Mouse (Mus musculus): ENCODE data around the gene Map3k3. TPM values are rescaled to one million over a fixed set of nuclear protein-coding genes. Genes with fewer than 3 reads are reported as not detected.

Gene Map3k3
- polyA plus RNA-seq, 1 experiment from 2014 or later, result 35.0 TPM

GRCm38 (mm10) chr11:106175081-106175480 lies 90.7 kb downstream of the Map3k3 start:
- Histone ChIP-seq H3K27ac (ENCODE audit: poor library complexity, severe bottlenecking) (no peak overlapping the region), H3K4me2 (no peak overlapping the region), H3K9me3 (replicated peaks) (no peaks in the 10 kb centered on the region), H3K36me3 (peaks cover 16% of the 10 kb centered on the region), H3K4me3 (no peak overlapping the region), H3K4me1 (replicated peaks) (0 out of 2 replicates have a peak, but pooled peaks cover 4% of the 10 kb centered on the region), H3K27me3 (replicated peaks) (no peaks in the 10 kb centered on the region), H3K9ac (no peak overlapping the region)
- 53% methylated on average over 3 of the region's 3 CpGs for WGBS
- ATAC-seq (ENCODE audit: insufficient number of reproducible peaks, low FRiP score), result no peak

GRCm38 (mm10) chr11:106176372-106176771 lies 92.0 kb downstream of the Map3k3 start:
- no peaks in the 10 kb centered on the region for H3K9me3 ChIP-seq (replicated peaks)
- H3K27me3 ChIP-seq (replicated peaks), result no peaks in the 10 kb centered on the region
- no peak overlapping the region for H3K4me3 ChIP-seq
- H3K9ac ChIP-seq, result no peak overlapping the region
- no peak for ATAC-seq (ENCODE audit: insufficient number of reproducible peaks, low FRiP score)
- no peak overlapping the region for H3K4me2 ChIP-seq
- no peak overlapping the region for H3K27ac ChIP-seq (ENCODE audit: poor library complexity, severe bottlenecking)
- H3K36me3 ChIP-seq, result peaks cover 7% of the 10 kb centered on the region
- WGBS, result 64% methylated on average over 5 of the region's 5 CpGs
- H3K4me1 ChIP-seq (replicated peaks), result 0 out of 2 replicates have a peak, but pooled peaks cover 4% of the 10 kb centered on the region

- WGBS, result 59% methylated on average over 5 of the region's 5 CpGs
- no peaks in the 10 kb centered on the region for H3K9me3 ChIP-seq (replicated peaks)
- H3K36me3 ChIP-seq, result no peaks in the 10 kb centered on the region; the same call in 1 of the 2 replicates
- no peak for ATAC-seq (ENCODE audit: insufficient number of reproducible peaks, low FRiP score)
- no peak overlapping the region for H3K4me3 ChIP-seq
- H3K27me3 ChIP-seq (replicated peaks), result no peaks in the 10 kb centered on the region
- 0 out of 2 replicates have a peak, but pooled peaks cover 4% of the 10 kb centered on the region for H3K4me1 ChIP-seq (replicated peaks)
- H3K9ac ChIP-seq, result no peak overlapping the region
- H3K27ac ChIP-seq (ENCODE audit: poor library complexity, severe bottlenecking), result no peak overlapping the region
- H3K4me2 ChIP-seq, result no peak overlapping the region
Observed at GRCm38 (mm10) chr11:106178036-106178782, 93.8 kb downstream of the Map3k3 start.

DNA sequence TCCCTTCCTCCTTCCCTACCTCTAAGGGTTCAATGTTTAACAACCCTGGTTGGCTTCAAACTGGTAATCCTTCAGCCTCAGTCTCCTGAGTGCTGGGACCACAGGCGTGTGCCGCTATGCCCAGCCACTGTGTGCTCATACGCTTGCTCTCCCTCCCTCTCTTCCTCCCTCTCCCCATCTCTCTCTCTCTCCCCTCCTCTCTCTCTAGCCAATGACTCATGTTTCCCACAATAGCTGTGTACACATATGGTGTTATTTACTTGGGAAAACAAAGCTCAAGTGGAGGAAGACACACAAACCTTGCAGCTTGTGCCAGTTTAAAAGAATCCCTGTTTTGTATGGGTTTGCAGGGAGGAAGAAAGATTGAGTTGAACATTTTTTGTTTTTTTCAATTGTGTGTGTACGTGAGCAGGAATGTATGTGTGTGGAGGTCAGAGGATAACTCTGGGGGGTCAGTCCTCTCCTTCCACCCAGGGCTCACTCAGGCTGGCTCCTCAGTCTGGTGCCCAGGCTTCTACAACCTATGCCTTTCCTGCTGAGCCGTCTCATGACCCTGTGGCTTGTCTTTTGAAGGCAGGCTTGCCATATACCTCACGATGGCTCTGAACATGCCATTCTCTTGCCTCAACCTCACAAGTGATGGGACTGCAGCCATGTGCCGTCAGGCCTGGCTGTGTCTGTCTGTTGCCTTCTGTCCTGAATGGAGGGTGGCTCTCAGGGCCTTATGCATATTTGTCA lies 95.5 kb downstream of the Map3k3 start:
- no peak overlapping the region for H3K4me3 ChIP-seq
- H3K9ac ChIP-seq, result no peak overlapping the region
- peaks cover 8% of the 10 kb centered on the region for H3K36me3 ChIP-seq
- H3K27ac ChIP-seq (ENCODE audit: poor library complexity, severe bottlenecking), result no peak overlapping the region
- H3K9me3 ChIP-seq (replicated peaks), result no peaks in the 10 kb centered on the region
- H3K4me1 ChIP-seq (replicated peaks), result 0 out of 2 replicates have a peak, but pooled peaks cover 4% of the 10 kb centered on the region
- no peak for ATAC-seq (ENCODE audit: insufficient number of reproducible peaks, low FRiP score)
- H3K27me3 ChIP-seq (replicated peaks), result no peaks in the 10 kb centered on the region
- no peak overlapping the region for H3K4me2 ChIP-seq
- 64% methylated on average over 7 of the region's 7 CpGs for WGBS

GRCm38 (mm10) chr11:106180449-106180801 lies 96.0 kb downstream of the Map3k3 start:
- Histone ChIP-seq H3K36me3 (peaks cover 8% of the 10 kb centered on the region), H3K4me3 (no peak overlapping the region), H3K4me1 (replicated peaks) (0 out of 2 replicates have a peak, but pooled peaks cover 4% of the 10 kb centered on the region), H3K27me3 (replicated peaks) (no peaks in the 10 kb centered on the region), H3K9ac (no peak overlapping the region), H3K9me3 (replicated peaks) (no peaks in the 10 kb centered on the region), H3K27ac (ENCODE audit: poor library complexity, severe bottlenecking) (no peak overlapping the region), H3K4me2 (no peak overlapping the region)
- ATAC-seq (ENCODE audit: insufficient number of reproducible peaks, low FRiP score), result no peak
- WGBS, result 91% methylated on average over 2 of the region's 2 CpGs

DNA sequence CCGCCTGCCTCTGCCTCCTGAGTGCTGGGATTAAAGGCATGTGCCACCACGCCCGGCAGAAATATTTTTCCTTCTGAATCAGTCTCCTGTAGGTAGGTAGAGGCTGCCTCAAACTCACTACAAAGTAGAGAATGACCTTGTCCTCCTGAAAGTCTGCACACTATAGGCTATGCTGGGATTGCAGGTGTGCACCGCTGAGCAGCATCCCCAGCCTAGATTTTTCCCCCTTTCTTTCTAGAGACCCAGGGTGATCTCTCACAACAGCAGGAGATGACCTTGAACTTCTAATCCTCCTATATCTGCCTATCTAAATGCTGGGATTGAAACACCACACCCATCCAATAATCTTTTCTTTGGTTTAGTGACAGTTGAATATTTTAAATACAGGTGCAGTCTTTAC lies 102.9 kb downstream of the Map3k3 start:
- Histone ChIP-seq H3K27me3 (replicated peaks) (no peaks in the 10 kb centered on the region), H3K27ac (ENCODE audit: poor library complexity, severe bottlenecking) (no peak overlapping the region), H3K9ac (no peak overlapping the region), H3K4me1 (replicated peaks) (peaks cover 3% of the 10 kb centered on the region), H3K36me3 (peaks cover 16% of the 10 kb centered on the region), H3K9me3 (replicated peaks) (no peaks in the 10 kb centered on the region), H3K4me2 (no peak overlapping the region), H3K4me3 (no peak overlapping the region)
- WGBS, result 88% methylated on average over 4 of the region's 4 CpGs
- no peak for ATAC-seq (ENCODE audit: insufficient number of reproducible peaks, low FRiP score)

GRCm38 (mm10) chr11:106191716-106192115 lies 107.3 kb downstream of the Map3k3 start:
- Histone ChIP-seq H3K4me3 (no peak overlapping the region), H3K4me2 (0 out of 2 replicates have a peak overlapping the region, but pooled peaks have one; percentile 83), H3K4me1 (replicated peaks) (peaks cover 14% of the 10 kb centered on the region), H3K9ac (no peak overlapping the region), H3K27ac (ENCODE audit: poor library complexity, severe bottlenecking) (no peak overlapping the region), H3K27me3 (replicated peaks) (no peaks in the 10 kb centered on the region), H3K36me3 (peaks cover 5% of the 10 kb centered on the region), H3K9me3 (replicated peaks) (no peaks in the 10 kb centered on the region)
- 92% methylated on average over 3 of the region's 3 CpGs for WGBS
- ATAC-seq (ENCODE audit: insufficient number of reproducible peaks, low FRiP score), result no peak

- H3K27me3 ChIP-seq (replicated peaks), result no peaks in the 10 kb centered on the region
- WGBS, result 55% methylated on average over 5 of the region's 5 CpGs
- H3K4me1 ChIP-seq (replicated peaks), result peaks cover 14% of the 10 kb centered on the region
- no peak overlapping the region for H3K9ac ChIP-seq
- H3K36me3 ChIP-seq, result peaks cover 10% of the 10 kb centered on the region
- ATAC-seq (ENCODE audit: insufficient number of reproducible peaks, low FRiP score), result no peak
- peak overlapping the region; percentile 77 for H3K4me3 ChIP-seq
- H3K27ac ChIP-seq (ENCODE audit: poor library complexity, severe bottlenecking), result no peak overlapping the region
- peak overlapping the region; percentile 83 for H3K4me2 ChIP-seq
- no peaks in the 10 kb centered on the region for H3K9me3 ChIP-seq (replicated peaks)
Observed at GRCm38 (mm10) chr11:106192241-106192640, 107.8 kb downstream of the Map3k3 start.

DNA sequence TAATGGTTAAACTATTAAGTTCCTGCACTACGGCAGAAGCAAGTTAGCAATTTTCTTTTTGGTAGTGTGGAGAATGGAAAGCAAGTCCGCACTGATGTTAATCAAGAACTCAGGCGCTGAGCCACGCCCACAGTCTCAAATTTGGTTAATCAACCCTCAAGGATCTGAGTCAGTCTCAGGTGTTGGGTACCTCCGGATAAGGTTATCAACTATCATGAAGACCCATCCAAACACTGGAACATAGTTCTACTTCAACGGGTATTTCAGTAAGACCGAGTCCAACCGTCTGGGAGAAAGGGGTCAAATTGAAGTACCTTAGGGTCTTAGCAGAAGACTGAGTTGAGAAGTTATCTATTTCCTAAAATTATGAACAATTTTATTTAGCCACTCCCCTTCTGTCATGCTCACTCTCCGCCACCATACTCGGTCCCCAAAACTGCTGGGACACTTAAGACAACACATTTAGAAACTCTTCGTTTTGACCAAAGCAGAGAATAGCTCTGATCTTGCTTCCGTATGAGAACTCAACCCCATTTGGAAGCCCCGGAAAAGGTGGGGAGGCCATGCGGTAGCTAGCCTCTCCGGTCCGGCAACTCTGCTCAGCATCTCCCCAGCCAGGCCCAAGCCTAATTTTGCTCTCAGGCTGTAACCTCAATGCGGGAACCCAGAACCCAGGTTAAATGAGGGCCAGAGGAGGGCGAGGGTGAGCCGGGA lies 108.4 kb downstream of the Map3k3 start:
- Histone ChIP-seq H3K27ac (ENCODE audit: poor library complexity, severe bottlenecking) (peak overlapping the region; percentile 84), H3K27me3 (replicated peaks) (no peaks in the 10 kb centered on the region), H3K4me1 (replicated peaks) (peaks cover 14% of the 10 kb centered on the region), H3K9me3 (replicated peaks) (no peaks in the 10 kb centered on the region), H3K9ac (peak overlapping the region; percentile 90), H3K4me2 (peak overlapping the region; percentile 83), H3K4me3 (peak overlapping the region; percentile 77), H3K36me3 (peaks cover 14% of the 10 kb centered on the region)
- 10% methylated on average over 19 of the region's 19 CpGs for WGBS
- ATAC-seq (ENCODE audit: insufficient number of reproducible peaks, low FRiP score), result no peak

DNA sequence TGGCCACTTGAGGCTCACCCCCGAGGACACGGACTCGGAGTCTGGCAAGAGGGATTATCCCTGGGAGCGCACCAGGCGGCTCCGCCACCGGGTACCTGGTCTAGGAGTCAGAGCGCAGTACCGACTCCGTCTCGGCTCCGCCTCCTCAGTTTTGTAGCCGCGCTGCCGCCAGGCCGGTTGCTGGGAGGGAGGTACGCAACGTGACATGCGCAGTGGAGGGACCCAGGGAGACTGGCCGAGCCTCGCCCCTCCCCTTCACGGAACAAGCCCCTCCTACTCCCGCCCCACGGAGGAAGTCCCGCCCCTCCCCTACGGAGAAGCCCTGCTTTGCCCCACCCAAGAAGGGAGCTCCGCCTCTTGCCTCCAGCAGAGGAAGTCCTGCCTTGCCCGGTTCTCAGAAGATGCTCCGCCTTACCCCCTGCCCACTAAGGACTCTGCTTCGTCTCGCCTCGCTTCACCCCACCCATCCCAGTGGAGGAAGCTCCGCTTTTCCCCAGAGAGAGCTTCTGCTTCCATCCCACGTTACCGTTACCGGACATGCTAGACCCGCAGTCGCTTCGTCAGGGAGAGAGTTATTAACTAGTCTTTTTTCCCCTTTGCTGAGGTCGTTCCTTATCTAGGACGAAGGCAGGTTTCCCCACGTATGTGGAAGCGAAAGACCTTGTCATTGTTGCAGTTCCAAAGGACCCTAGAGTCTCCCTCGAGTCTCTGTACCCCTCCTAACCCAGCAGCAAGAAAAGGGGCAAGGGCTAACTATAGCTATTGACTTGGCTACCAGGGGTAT lies 109.2 kb downstream of the Map3k3 start:
- 0% methylated on average over 44 of the region's 44 CpGs for WGBS
- ATAC-seq (ENCODE audit: insufficient number of reproducible peaks, low FRiP score), result peak; percentile 97

More for the DNA sequence above, 109.2 kb downstream of the Map3k3 start:
- peak overlapping the region; percentile 90 for H3K9ac ChIP-seq
- H3K27ac ChIP-seq (ENCODE audit: poor library complexity, severe bottlenecking), result peak overlapping the region; percentile 84
- peak overlapping the region; percentile 83 for H3K4me2 ChIP-seq
- H3K4me1 ChIP-seq (replicated peaks), result peaks cover 14% of the 10 kb centered on the region
- H3K36me3 ChIP-seq, result peaks cover 22% of the 10 kb centered on the region
- H3K9me3 ChIP-seq (replicated peaks), result no peaks in the 10 kb centered on the region
- H3K27me3 ChIP-seq (replicated peaks), result no peaks in the 10 kb centered on the region
- peak overlapping the region; percentile 77 for H3K4me3 ChIP-seq

Data from heart, embryonic 12.5 days (tissue).